Mouse (Mus musculus): ENCODE data around the gene Pkd2.
"Not testable (repeated sequence)": the region's sequence is repeated elsewhere in the genome, so short reads cannot be mapped to it uniquely, and the experiment has no call there.

Gene Pkd2

DNA sequence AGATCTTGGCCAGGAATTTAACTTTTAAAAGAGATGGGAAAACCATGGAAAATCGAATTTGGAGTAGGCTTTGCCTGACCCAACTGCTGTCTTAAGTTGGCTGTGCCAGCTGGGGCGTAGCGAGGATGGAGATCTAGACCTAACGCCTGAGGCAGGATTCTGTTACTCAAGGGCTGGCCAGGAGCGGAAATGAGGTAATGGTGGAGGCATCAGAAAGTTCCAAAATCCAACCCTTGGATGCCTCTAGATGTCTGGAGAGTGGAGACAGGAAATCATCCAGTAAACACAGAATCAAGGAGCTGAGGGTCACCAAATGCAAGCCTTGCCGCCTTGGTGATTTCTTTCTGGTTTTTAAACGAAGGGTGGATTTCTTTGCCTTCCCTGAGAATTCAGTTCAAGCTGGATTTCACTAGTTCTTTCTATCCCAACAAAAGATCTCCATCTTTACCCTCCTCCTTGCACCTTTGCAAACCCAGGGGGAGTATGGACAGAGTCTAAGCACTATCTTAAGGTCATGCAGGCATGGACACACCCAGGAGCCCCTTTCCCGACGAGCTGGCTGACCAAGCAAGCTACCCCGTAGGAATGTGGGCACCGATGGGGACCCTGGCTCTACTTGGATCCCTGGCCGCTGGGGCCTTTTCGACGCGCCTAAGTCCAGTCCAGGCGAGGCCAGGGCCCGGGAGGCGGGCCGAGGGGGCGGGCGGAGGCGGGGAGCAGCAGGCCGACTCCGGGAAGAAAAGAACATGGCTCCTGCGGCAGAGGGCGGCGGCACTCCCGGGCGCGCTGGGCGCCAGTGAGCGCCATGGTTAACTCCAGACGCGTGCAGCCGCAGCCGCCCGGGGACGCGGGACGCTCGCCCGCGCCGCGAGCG, at the start of gene Pkd2:
Gene Pkd2, plus strand, starts transcription at position 619 of the 874 bp plus-strand sequence.
- DNase-seq: peak; percentile 87 to 92

DNA sequence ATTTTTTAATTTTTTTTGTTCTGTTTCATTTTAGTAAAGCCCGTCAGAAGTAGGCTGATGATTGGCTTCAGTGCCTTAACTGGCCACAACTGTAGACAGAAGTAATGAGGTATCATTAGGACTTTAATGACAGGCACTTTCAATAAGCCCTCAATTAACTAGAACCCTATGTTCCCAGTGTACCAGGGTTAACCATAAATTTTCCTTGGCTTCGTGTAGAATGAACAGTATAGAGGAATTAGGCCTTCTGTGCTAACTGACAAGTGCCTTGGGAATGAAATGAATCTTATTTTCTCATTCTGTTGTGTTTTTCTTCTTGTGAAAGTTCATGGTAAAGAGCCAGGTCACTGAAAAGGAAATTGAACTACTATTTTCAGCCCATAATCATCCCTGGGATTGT, 43.3 kb upstream of the Pkd2 start:
- DNase-seq: no peak

DNA sequence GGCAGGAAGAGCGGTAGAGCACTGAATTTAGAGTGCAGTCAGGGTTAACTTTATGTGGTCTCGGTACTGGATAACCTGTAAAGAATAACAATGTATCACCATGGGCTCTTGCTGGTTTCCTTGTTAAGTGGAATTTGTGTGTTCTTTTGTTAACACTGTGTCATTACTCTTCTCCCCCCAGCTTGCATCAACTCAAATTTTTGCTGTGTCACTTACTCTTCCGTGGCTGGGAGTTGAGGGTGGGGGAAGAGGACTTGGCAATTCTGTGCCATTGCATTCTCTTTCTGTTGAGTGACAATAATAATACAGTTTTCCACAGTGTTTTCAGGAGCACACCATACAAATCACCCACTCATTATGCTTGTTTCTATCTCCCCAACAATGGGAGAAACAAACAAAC, 42.2 kb upstream of the Pkd2 start:
- DNase-seq: no peak

GRCm38 (mm10) chr5:104417721-104418120, 41.5 kb upstream of the Pkd2 start:
- peak in 1 of 2 experiments; percentile 12 for DNase-seq

- no peak for DNase-seq
Measured at GRCm38 (mm10) chr5:104422039-104422438, 37.2 kb upstream of the Pkd2 start.

GRCm38 (mm10) chr5:104423861-104424260, 35.4 kb upstream of the Pkd2 start:
- DNase-seq: peak in 1 of 2 experiments; percentile 11

DNA sequence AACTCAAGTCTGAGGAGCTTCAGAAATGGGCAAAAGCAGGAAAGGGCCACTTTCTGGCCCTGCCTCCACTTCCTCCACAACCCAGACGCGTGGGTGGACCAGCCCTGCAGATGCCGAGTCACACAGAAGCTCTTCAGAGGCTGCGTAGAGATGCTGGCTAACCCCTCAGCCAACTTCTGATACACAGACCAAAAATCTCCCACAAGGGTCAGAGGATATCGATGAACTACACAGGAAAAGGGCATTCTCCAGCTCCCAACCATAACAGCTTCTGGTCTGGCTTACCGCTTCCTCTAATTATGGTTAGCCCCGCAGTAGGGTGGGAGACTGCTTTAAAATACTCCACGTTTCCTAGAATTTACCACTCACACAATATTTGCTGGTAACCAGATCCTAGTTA, 33.3 kb upstream of the Pkd2 start:
- DNase-seq: no peak

- DNase-seq: peak; percentile 62 to 68
Measured at GRCm38 (mm10) chr5:104432886-104433285, 26.4 kb upstream of the Pkd2 start.

DNA sequence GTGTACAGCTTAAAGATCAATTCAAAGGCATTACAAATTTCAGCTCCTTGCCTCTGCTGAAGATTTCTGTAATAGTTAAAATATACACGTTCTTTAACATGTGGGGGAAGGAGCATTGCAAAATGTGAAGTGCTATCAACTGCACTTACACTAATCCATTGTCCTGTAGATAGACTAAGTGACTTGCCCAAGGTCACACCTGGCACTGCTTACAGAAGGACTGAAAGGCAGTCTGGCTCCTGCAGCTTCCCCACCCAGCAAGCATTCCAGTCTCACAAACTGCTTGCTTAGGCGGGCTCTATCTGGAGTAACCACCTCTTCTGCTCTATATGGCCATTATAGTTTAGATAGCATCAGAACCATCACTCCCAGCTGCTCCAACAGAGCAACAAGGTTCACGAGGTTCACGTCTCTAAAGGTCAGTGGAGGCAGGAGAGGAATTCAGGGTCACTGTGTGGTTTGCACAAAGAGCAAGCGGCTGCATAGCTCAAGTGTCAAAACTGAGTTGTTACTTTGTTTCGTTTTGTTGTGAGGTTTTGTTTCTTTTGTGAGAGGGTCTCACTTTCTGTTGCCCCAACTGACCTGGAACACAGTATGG, 25.2 kb upstream of the Pkd2 start:
- peak in 1 of 2 experiments; percentile 5 for DNase-seq

DNA sequence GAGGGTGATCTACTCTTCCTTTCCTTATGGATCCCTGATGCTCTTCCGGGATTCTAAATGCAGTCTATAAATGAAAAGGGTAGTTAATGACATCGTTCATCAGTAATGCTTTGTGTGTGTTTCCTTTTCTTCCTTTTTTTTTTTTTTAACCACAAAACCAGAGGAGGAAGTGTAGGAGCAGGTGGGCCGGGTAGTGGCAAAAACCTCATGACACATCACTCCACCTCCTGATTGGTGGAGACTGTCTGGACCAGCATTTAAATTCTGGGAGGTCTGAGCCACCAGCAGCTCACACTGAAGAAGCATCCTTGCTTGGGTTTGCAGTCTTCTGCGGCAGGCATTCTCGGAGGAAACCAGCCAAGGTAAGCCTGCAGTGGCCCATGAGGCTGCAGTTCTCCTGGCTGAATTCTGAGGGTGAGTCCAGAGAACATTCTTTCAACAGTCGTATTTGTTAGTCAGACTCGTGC, 24.4 kb upstream of the Pkd2 start, which contains the start of gene Spp1:
Gene Spp1, plus strand, starts transcription at position 284 of the 467 bp plus-strand sequence.
- DNase-seq: peak in 1 of 2 experiments; percentile 19

DNA sequence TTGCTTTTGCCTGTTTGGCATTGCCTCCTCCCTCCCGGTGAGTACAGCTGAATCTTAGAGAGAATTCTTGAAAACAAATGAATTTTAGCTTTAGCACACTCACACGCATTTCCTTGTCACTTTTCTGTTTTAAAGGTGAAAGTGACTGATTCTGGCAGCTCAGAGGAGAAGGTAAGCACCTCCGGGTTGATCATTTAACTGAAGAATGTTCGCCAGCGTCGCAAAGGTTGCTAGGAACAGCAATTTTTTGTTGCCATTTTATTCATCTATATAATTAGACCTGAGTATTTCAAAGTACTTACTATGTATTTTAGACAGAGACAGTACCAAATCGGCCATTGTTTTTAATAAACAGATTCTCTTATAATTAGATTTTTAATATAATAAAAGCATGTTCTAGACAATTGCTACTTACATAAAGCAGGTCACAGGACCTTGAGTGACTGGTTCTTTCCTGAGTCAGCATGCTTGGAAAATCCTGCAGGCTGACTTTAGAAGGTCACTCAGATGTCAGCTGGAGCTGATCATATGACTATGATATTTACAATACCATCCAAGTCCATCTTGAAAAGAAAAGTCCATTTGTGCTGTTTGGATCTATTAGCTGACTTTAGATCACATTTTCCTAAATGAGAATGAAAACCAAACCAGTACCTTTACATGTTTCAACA, 22.7 kb upstream of the Pkd2 start:
- peak in 1 of 2 experiments; percentile 22 for DNase-seq

- DNase-seq: no peak
Measured at GRCm38 (mm10) chr5:104442396-104442795, 16.9 kb upstream of the Pkd2 start.

DNA sequence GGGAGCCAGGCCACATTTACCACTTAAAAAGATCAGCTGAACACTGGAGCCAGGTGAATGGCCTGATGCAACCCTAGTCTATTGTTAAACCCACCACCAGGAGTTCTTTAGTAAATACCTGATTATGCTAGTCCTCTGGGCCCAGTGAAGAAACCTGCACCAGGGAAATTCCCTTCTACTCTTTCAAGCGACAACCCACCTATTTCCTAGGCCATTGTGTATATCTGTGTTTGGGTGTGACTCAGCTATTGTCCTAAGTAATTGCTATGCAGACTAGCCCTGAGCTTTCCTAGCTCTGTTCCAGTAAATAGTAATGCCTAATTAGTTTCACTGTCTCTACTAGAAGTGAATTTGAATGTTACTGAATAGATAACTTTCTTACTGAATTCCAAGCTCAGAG, 16.4 kb upstream of the Pkd2 start:
- DNase-seq: no peak

DNA sequence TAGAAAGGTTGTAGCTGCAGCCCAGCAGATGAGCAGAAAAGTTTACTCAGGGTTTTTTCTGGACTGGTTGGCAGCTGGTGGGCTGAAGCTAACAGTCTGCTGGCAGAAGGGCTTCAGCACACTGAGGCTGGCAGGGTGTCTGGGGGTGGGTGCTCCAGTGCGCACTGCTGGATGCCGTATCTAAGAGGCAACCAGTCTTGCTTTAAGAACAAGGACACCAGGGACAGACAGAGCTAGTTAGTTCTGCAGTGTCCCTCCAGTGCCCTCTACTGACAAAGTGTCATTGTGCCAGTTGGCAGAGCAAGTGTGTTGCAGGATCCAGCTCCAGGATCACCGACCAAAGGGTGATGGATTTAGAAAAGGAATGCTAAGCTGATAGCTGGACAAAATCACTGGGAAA, 13.1 kb upstream of the Pkd2 start:
- DNase-seq: peak; percentile 66 to 76

- not testable (repeated sequence) for DNase-seq
Measured at GRCm38 (mm10) chr5:104448346-104448745, 10.9 kb upstream of the Pkd2 start.

DNA sequence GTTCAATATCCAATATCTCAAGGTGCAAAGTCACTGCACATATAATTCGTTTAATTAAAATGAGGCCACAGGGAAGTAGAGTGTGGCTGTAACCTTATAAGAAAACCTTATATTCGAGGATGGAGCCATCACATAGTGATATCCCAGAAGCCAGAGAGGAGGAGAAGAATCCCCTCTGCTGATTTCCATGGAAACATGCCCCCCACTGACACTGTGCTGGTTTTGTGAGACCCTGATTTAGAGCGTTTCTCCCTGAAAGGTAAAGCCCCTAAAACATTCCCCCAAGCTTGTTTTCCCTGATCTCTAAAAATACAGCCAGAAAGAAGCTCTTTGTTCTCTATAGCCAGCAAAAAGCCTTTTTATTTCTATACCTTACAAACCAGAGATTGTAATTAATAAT, 9.8 kb upstream of the Pkd2 start:
- no peak for DNase-seq

DNA sequence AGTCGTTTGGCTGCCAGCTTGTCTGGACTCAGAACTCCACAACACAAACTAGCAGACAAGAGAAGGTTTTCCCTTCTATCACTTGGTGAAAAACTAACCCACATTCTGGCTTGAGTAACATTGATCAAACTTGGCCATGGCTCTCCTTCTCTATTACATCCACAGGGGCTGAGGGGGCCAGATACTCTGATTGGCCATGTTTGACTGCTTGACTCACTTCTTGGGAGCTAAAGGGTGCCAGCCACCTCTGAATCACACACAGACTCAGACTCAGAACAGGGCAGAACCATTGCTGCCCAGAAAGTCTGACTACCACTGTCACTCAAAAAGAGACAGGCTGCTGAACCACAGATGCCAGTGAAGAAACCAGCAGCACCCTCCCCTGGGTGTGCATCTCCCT, 6.2 kb upstream of the Pkd2 start:
- no peak for DNase-seq

DNA sequence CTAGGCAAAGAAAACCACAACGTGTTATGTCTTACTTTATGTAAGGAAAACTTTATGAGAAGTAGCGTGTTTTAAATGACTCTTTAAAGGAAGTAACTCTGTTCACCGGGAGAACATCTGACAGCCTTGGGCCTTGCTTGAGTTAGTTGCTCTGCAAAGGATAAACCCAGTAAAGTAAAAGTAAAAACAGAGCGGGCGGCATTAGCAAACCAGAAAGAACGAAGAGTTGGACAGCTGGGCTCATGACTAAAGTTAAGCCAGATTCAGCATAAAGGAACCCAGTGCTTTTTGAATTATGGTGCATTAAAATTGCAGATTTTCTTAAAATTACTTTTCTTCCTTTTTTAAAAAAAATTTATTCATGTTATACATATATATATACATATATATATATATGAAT, 4.7 kb upstream of the Pkd2 start:
- no peak for DNase-seq

DNA sequence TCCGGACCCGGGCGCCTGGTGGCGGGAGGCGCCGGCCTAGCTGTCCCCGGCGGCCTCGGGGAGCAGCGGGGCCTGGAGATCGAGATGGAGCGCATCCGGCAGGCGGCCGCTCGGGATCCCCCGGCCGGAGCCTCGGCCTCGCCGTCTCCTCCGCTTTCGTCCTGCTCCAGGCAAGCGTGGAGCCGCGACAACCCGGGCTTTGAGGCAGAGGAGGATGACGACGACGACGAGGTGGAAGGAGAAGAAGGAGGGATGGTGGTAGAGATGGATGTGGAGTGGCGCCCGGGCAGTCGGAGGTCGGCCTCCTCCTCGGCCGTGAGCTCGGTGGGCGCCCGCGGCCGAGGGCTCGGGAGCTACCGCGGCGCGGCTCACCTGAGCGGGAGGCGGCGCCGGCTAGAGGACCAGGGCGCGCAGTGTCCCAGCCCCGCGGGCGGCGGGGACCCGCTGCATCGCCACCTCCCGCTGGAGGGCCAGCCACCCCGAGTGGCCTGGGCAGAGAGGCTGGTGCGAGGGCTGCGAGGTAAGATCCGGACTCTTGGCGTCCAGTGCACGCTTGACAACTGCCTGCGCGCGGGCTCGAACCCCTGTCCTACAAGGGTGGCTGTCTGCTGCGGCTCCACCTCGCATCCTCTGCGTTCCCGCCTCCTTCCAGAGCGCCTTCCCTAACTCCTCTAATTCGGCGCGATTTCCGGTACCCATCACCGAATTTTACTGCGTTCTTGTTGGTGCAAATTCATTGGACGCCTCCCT, 631 bp downstream of the Pkd2 start:
- peak; percentile 75 to 81 for DNase-seq

DNA sequence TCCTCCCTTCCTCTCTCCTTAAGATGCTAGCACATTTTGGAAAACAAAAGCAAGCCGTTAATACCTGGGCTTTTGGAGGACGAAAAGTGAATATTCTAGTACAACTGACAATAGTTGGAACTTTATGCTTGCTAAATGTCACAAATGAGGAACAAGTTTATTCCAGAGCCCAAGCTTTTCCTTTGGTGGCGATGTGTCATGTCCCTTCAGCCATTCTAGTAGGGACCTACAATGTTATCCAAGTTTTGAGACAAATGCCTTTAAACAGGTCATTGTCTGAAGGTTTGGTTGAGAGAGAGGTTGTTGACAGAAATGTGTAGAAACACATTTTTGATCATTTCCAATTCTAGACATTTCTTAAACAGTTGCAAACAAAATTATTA, 1.2 kb downstream of the Pkd2 start:
- no peak for DNase-seq

- DNase-seq: no peak
Measured at GRCm38 (mm10) chr5:104460856-104461255, 1.6 kb downstream of the Pkd2 start.

- DNase-seq: no peak
Measured at GRCm38 (mm10) chr5:104465279-104465678, 6.0 kb downstream of the Pkd2 start.

GRCm38 (mm10) chr5:104465731-104466130, 6.5 kb downstream of the Pkd2 start:
- peak; percentile 28 to 55 for DNase-seq

All from kidney, postnatal 4 days (tissue).